Mouse (Mus musculus) embryonic facial prominence, embryonic 15.5 days (tissue): ENCODE data around the gene Acoxl. TPM values are rescaled to one million over a fixed set of nuclear protein-coding genes. Genes with fewer than 3 reads are reported as not detected.

Experiments used
- ATAC-seq: fragments of 200-750 bp; cut with Nextera tagmentation; 2 replicates; pipeline ENCODE4 v1.8.0; 2017; ENCODE audit warnings: low read depth, moderate TSS enrichment; ENCODE audit not compliant: insufficient number of reproducible peaks, low FRiP score, low TSS enrichment
- H3K27ac ChIP-seq: fragments of 300-500 bp; sonication (generic); replicated peaks from 2 replicates; pipeline ENCODE4 v1.5.1; 2015; ENCODE audit warnings: mild to moderate bottlenecking, inconsistent platforms
- H3K27me3 ChIP-seq: fragments of 300-500 bp; sonication (generic); 2 replicates; pipeline ENCODE4 v1.6.1; 2015; ENCODE audit warnings: inconsistent platforms
- H3K36me3 ChIP-seq: fragments of 300-500 bp; sonication (generic); 2 replicates; pipeline ENCODE4 v1.6.1; 2015; ENCODE audit warnings: mild to moderate bottlenecking, inconsistent platforms
- H3K4me1 ChIP-seq: fragments of 300-500 bp; sonication (generic); 2 replicates; pipeline ENCODE4 v1.6.1; 2015; ENCODE audit warnings: inconsistent platforms
- H3K4me2 ChIP-seq: fragments of 300-500 bp; sonication (generic); replicated peaks from 2 replicates; pipeline ENCODE4 v1.6.1; 2015; ENCODE audit warnings: mild to moderate bottlenecking, inconsistent platforms
- H3K4me3 ChIP-seq: fragments of 300-500 bp; sonication (generic); replicated peaks from 2 replicates; pipeline ENCODE4 v1.5.1; 2015; ENCODE audit warnings: mild to moderate bottlenecking, inconsistent platforms
- H3K9ac ChIP-seq: fragments of 300-500 bp; sonication (generic); 2 replicates; pipeline ENCODE4 v1.6.1; 2015; ENCODE audit warnings: inconsistent platforms
- H3K9me3 ChIP-seq: fragments of 300-500 bp; sonication (generic); replicated peaks from 2 replicates; pipeline ENCODE4 v1.6.1; 2016; ENCODE audit warnings: inconsistent platforms
- WGBS: fragments of 180-500 bp; shearing (Covaris S2); methylation state at CpG from one replicate; pipeline ENCODE4 v1.1.7; 2015; 5-methylcytosine and 5-hydroxymethylcytosine counted together
- polyA plus RNA-seq: library from polyadenylated mRNA; unstranded; fragments of >200 nt; fragmentation: Nextera tagmentation; extraction: Ambion mirVana; gene quantifications from 2 replicates; pipeline ENCODE4 v1.2.1, GENCODE M21; 2015

Gene Acoxl
- polyA plus RNA-seq, 1 experiment from 2014 or later = 0.15 TPM

- H3K9me3 ChIP-seq = 0 out of 2 replicates have a peak, but pooled peaks cover 3% of the 10 kb centered on the region
- no peaks in the 10 kb centered on the region for H3K36me3 ChIP-seq
- no peaks in the 10 kb centered on the region for H3K4me1 ChIP-seq
- no peak for ATAC-seq
- no peak overlapping the region for H3K4me2 ChIP-seq
- H3K4me3 ChIP-seq = no peak overlapping the region
- H3K27me3 ChIP-seq = no peaks in the 10 kb centered on the region
- no peak overlapping the region for H3K27ac ChIP-seq
- WGBS = 88% methylated on average over 9 of the region's 9 CpGs
- no peak overlapping the region for H3K9ac ChIP-seq
Measured at GRCm38 (mm10) chr2:128034066-128034665, 195.5 kb downstream of the Acoxl start.

- Histone ChIP-seq H3K27me3 (no peaks in the 10 kb centered on the region), H3K4me1 (no peaks in the 10 kb centered on the region), H3K27ac (no peak overlapping the region), H3K36me3 (no peaks in the 10 kb centered on the region), H3K4me3 (no peak overlapping the region), H3K9me3 (0 out of 2 replicates have a peak, but pooled peaks cover 4% of the 10 kb centered on the region), H3K4me2 (no peak overlapping the region), H3K9ac (no peak overlapping the region)
- WGBS = 69% methylated on average over 5 of the region's 5 CpGs
- ATAC-seq = no peak
Measured at GRCm38 (mm10) chr2:128038259-128038890, 199.7 kb downstream of the Acoxl start.

GRCm38 (mm10) chr2:128041066-128041750 is 202.5 kb downstream of the Acoxl start:
- ATAC-seq = no peak
- WGBS = 67% methylated on average over 12 of the region's 12 CpGs

GRCm38 (mm10) chr2:128046454-128046853 is 207.8 kb downstream of the Acoxl start:
- 49% methylated on average over 4 of the region's 4 CpGs for WGBS
- no peak for ATAC-seq

More at GRCm38 (mm10) chr2:128041066-128041750, 202.5 kb downstream of the Acoxl start:
- 0 out of 2 replicates have a peak, but pooled peaks cover 4% of the 10 kb centered on the region for H3K9me3 ChIP-seq
- H3K36me3 ChIP-seq = no peaks in the 10 kb centered on the region
- no peak overlapping the region for H3K27ac ChIP-seq
- no peak overlapping the region for H3K9ac ChIP-seq
- H3K27me3 ChIP-seq = no peaks in the 10 kb centered on the region
- no peak overlapping the region for H3K4me2 ChIP-seq
- no peak overlapping the region for H3K4me3 ChIP-seq
- H3K4me1 ChIP-seq = no peaks in the 10 kb centered on the region

GRCm38 (mm10) chr2:128054905-128055304 is 216.2 kb downstream of the Acoxl start:
- no peak overlapping the region for H3K27ac ChIP-seq
- H3K9me3 ChIP-seq = no peaks in the 10 kb centered on the region
- H3K4me2 ChIP-seq = no peak overlapping the region
- no peak overlapping the region for H3K4me3 ChIP-seq
- H3K36me3 ChIP-seq = no peaks in the 10 kb centered on the region
- no peak for ATAC-seq
- whole genome bisulfite sequencing = 80% methylated on average over 4 of the region's 4 CpGs
- H3K27me3 ChIP-seq = no peaks in the 10 kb centered on the region
- no peaks in the 10 kb centered on the region for H3K4me1 ChIP-seq
- no peak overlapping the region for H3K9ac ChIP-seq

More at GRCm38 (mm10) chr2:128046454-128046853, 207.8 kb downstream of the Acoxl start:
- Histone ChIP-seq H3K9me3 (no peaks in the 10 kb centered on the region), H3K4me3 (no peak overlapping the region), H3K27ac (no peak overlapping the region), H3K36me3 (no peaks in the 10 kb centered on the region), H3K27me3 (no peaks in the 10 kb centered on the region), H3K4me1 (no peaks in the 10 kb centered on the region), H3K9ac (no peak overlapping the region), H3K4me2 (no peak overlapping the region)

- no peak for ATAC-seq
- H3K27ac ChIP-seq = no peak overlapping the region
- no peaks in the 10 kb centered on the region for H3K27me3 ChIP-seq
- no peak overlapping the region for H3K9ac ChIP-seq
- H3K9me3 ChIP-seq = no peaks in the 10 kb centered on the region
- 93% methylated on average over 5 of the region's 5 CpGs for WGBS
- H3K4me3 ChIP-seq = no peak overlapping the region
- H3K4me1 ChIP-seq = no peaks in the 10 kb centered on the region; the same call in 1 of the 2 replicates
- no peak overlapping the region for H3K4me2 ChIP-seq
- no peaks in the 10 kb centered on the region for H3K36me3 ChIP-seq
Measured at GRCm38 (mm10) chr2:128057872-128058271, 219.2 kb downstream of the Acoxl start.

GRCm38 (mm10) chr2:128058627-128059026 is 220.0 kb downstream of the Acoxl start:
- H3K4me1 ChIP-seq = no peaks in the 10 kb centered on the region; the same call in 1 of the 2 replicates
- H3K4me3 ChIP-seq = no peak overlapping the region
- no peak for ATAC-seq
- H3K9ac ChIP-seq = no peak overlapping the region
- H3K27me3 ChIP-seq = no peaks in the 10 kb centered on the region
- no peaks in the 10 kb centered on the region for H3K36me3 ChIP-seq
- H3K9me3 ChIP-seq = no peaks in the 10 kb centered on the region
- no peak overlapping the region for H3K27ac ChIP-seq
- 65% methylated on average over 1 of the region's 1 CpGs for WGBS
- H3K4me2 ChIP-seq = no peak overlapping the region

GRCm38 (mm10) chr2:128060213-128060612 is 221.5 kb downstream of the Acoxl start:
- no peaks in the 10 kb centered on the region for H3K9me3 ChIP-seq
- no peak overlapping the region for H3K27ac ChIP-seq
- no peak overlapping the region for H3K9ac ChIP-seq
- 61% methylated on average over 6 of the region's 6 CpGs for WGBS
- H3K36me3 ChIP-seq = no peaks in the 10 kb centered on the region
- H3K4me2 ChIP-seq = no peak overlapping the region
- H3K4me3 ChIP-seq = no peak overlapping the region
- ATAC-seq = no peak
- no peaks in the 10 kb centered on the region for H3K27me3 ChIP-seq
- no peaks in the 10 kb centered on the region; the same call in 1 of the 2 replicates for H3K4me1 ChIP-seq

GRCm38 (mm10) chr2:128060680-128061287 is 222.1 kb downstream of the Acoxl start:
- Histone ChIP-seq H3K4me1 (no peaks in the 10 kb centered on the region; the same call in 1 of the 2 replicates), H3K9me3 (no peaks in the 10 kb centered on the region), H3K27ac (no peak overlapping the region), H3K4me3 (no peak overlapping the region), H3K27me3 (no peaks in the 10 kb centered on the region), H3K4me2 (no peak overlapping the region), H3K36me3 (no peaks in the 10 kb centered on the region), H3K9ac (no peak overlapping the region)
- WGBS = 29% methylated on average over 6 of the region's 6 CpGs
- ATAC-seq = no peak

- WGBS = 69% methylated on average over 7 of the region's 7 CpGs
- no peak for ATAC-seq
Measured at GRCm38 (mm10) chr2:128061491-128061890, 222.8 kb downstream of the Acoxl start.

GRCm38 (mm10) chr2:128062756-128063155 is 224.1 kb downstream of the Acoxl start:
- no peak overlapping the region for H3K27ac ChIP-seq
- H3K9ac ChIP-seq = no peak overlapping the region
- H3K4me2 ChIP-seq = no peak overlapping the region
- no peaks in the 10 kb centered on the region for H3K9me3 ChIP-seq
- no peaks in the 10 kb centered on the region for H3K27me3 ChIP-seq
- no peak for ATAC-seq
- no peaks in the 10 kb centered on the region for H3K36me3 ChIP-seq
- no peak overlapping the region for H3K4me3 ChIP-seq
- WGBS = 85% methylated on average over 6 of the region's 6 CpGs
- no peaks in the 10 kb centered on the region; the same call in 1 of the 2 replicates for H3K4me1 ChIP-seq

More at GRCm38 (mm10) chr2:128061491-128061890, 222.8 kb downstream of the Acoxl start:
- H3K27ac ChIP-seq = no peak overlapping the region
- H3K9ac ChIP-seq = no peak overlapping the region
- H3K4me1 ChIP-seq = no peaks in the 10 kb centered on the region; the same call in 1 of the 2 replicates
- H3K4me3 ChIP-seq = no peak overlapping the region
- H3K9me3 ChIP-seq = no peaks in the 10 kb centered on the region
- no peaks in the 10 kb centered on the region for H3K27me3 ChIP-seq
- H3K4me2 ChIP-seq = no peak overlapping the region
- H3K36me3 ChIP-seq = no peaks in the 10 kb centered on the region
